Mouse (Mus musculus) fat pad, adult 2 months (tissue): ENCODE data around the gene Arrb2.
"Not testable (repeated sequence)": the region's sequence is repeated elsewhere in the genome, so short reads cannot be mapped to it uniquely, and the experiment has no call there.

Experiments
- DNase-seq: peaks from one replicate; pipeline ENCODE4 v3.0.0-alpha.2; 2011; ENCODE audit warnings: low read depth, low spot score; ENCODE audit errors: extremely low read depth

Gene Arrb2

DNA sequence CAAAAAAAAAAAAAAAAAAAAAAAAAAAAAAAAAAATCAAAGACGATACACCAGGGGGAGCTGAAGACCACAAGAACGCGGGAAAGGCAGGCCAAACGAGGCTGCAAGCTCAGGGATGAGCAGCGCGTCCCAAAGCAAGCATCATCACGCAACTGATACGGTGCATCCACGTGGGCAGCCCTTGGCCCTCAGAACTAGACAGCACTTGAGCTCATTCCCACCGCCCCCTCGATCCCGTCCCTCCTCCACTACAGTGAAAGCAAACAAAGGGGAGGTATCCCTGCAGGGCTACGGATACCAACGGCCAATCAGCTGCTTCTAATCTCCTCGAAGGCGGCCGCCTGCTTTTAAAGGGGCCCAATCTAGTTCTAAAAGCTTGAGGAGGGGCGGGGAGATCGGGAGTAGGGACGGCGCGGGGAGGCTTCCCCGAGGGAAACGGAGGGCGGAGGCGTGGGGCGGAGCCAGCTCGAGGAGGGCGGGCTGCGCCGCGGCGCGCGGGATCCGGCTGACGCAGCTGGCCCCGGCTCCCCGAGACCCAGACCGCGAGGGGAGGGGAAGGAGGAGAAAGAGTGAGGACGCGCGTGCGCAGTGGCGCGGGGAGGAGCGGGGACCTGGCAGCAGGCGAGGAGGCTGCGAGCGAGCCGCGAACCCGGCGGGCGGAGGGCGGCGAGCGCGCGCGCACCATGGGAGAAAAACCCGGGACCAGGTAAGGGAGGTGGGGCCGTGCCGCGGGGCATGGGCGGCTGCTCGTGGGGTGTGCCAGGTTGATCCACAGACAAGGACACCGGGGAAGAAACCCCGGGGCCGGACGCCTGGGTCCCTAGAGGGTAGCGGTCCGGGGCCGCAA is at the start of gene Arrb2:
TSS of gene Arrb2 (plus strand) at position 588 of the 847 bp plus-strand sequence.
- peak; percentile 68 for DNase-seq

DNA sequence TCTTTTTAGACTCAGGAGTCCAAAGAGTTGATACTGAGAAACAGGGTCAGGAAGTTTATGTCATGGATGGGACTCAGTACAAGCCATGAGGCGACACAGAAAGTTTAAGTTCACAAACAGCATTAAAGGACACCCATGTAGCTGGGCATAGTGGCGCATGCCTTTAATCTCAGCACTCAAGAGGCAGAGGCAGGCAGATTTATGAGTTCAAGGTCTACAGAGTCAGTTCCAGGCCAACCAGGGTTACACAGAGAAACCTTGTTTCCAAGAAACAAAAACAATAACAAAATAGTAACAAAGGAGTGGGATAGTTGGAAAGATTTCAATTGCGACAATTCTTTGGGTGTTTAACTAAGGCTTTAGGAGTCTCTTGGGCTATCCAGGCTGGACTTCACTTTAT is 48.3 kb upstream of the Arrb2 start:
- no peak for DNase-seq

DNA sequence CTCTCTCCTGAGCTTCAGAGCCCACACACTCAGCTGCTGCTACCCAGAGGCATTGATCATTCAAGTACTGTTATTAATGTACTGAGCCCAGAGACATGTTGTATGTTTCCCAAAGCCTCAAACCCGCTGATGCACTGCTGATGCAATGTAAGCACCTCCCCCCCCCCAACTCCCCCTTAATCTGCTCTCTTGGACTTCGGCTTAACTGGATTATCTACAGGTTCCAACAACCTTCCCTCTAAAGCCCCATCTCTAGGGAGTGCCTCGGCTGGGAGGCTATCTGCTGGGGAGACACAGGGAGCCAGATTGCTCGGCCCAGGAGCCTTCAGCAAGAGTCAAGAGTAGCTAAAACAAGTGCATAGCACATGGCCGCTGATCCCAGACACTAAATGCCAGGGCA is 45.0 kb upstream of the Arrb2 start:
- DNase-seq = no peak

GRCm38 (mm10) chr11:70389421-70389820 is 43.0 kb upstream of the Arrb2 start:
- no peak for DNase-seq

DNA sequence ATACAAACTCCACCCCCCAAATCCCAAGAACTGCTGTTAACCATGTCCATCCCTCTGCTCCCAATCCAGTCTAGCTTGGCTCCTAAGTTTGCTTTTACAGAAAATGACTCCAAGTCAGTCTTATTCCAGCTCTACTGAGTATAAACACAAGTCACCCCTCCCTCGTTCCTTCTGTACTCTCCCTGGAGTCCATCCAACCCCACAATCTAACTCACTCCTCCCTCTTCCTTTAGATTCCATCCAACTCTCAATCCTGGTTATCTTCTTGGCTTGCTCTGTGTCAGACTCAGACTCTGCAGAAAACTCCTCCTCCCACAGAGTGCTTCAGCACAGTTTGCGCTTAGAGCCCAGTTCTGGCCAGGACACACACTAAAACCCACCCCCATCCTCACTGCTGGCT is 28.8 kb upstream of the Arrb2 start:
- no peak for DNase-seq

GRCm38 (mm10) chr11:70409594-70410296 is 22.7 kb upstream of the Arrb2 start, which contains the start of gene Pelp1:
Pelp1 (minus strand) TSS chr11:70410031.
- DNase-seq = no peak

DNA sequence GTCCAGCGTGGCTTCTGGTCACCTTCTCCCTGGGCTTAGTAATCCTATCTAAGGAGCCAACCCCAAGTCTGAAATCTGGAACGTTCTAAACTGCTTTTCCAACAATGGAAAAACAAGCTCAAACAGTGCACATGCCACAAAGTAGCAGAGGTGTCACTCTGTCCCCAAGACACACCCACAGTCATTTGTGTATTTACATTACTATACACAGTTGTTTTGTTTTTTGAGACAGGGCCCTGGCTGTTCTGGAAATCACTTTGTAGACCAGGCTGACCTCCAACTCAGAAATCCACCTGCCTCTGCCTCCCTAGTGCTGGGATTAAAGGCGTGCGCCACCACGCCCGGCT is 22.2 kb upstream of the Arrb2 start:
- DNase-seq = no peak

GRCm38 (mm10) chr11:70412591-70412990 is 19.8 kb upstream of the Arrb2 start:
- DNase-seq = no peak

DNA sequence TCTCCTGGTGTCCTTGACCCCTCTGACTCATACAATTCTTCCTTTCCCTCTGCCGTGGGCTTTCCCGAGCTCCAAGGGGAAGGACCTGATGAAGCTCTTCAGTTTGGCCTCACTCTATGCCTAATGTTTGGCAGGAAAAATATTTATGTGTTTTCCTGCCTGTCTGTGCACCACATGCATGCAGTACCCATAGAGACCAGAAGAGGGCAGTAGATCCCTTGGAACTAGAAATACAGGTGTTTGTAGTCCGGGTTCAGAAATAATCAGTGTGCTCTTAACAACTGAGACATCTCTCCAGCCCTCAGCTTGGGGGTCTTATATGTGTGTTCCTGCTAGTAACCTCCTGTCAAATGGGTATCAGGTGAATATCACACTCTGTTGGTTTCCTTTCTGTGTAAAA is 18.5 kb upstream of the Arrb2 start:
- DNase-seq = no peak

DNA sequence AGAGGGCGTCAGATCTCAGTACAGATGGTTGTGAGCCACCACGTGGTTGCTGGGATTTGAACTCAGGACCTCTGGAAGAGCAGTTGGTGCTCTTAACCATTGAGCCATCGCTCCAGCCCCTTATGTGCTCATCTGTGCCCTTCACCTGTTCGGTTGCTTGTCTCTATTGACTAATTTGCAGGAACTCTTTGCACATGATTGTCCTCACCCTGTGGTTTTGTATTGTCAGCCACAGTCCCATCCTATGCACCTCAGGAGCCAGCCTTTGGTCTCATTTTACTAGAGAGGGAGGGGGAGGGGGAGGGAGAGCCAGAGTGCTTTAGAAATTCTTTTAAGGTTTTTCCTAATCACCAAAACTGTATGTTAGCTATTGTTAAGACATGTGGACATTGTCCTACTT is 14.2 kb upstream of the Arrb2 start:
- no peak for DNase-seq

GRCm38 (mm10) chr11:70419486-70419885 is 12.9 kb upstream of the Arrb2 start:
- DNase-seq = no peak

GRCm38 (mm10) chr11:70426598-70426997 is 5.8 kb upstream of the Arrb2 start:
- not testable (repeated sequence) for DNase-seq

DNA sequence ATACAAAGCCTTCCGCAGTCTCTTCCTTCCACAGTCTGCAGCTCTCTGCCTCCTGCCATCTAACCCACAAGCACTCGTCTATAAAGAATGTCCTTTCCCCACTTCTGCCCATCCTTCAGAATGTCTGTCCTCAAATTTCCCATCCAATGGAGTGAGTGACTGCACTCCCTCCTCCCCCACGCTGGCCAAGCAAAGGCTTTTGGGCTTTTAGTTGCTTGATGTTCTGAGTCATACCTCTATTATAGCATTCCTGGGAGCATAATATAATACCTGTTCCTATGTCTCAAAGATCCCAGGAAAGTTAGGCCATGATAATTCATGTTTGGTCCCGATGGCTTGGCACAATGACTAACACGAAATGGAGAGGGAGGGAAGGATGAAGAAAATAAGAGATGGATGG is 861 bp upstream of the Arrb2 start:
- DNase-seq = no peak

- no peak for DNase-seq
These were observed 597 bp downstream of the Arrb2 start for GRCm38 (mm10) chr11:70432895-70433568.

GRCm38 (mm10) chr11:70433569-70433943 is 1.1 kb downstream of the Arrb2 start:
- DNase-seq = no peak

- DNase-seq = no peak
These were observed 1.5 kb downstream of the Arrb2 start for GRCm38 (mm10) chr11:70433951-70434350.

DNA sequence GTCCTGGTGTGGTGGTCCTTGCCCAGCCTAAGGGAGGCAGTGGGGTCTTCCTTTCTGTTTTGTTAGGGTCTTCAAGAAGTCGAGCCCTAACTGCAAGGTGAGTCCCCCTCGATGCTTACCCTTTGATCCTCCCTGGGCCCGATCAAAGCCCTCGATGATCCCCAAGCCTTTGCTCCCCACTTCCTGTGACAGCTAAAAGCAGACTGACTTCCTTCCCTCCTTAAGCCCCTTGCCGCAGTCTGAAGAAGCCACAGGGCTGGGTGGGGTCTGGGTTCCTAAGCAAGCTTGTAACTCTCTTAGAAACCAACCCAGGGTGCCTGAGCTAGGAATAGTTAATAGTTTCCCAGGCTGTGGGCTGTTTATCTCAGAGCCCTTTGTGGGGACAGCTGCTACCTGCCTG is 3.0 kb downstream of the Arrb2 start:
- DNase-seq = no peak

DNA sequence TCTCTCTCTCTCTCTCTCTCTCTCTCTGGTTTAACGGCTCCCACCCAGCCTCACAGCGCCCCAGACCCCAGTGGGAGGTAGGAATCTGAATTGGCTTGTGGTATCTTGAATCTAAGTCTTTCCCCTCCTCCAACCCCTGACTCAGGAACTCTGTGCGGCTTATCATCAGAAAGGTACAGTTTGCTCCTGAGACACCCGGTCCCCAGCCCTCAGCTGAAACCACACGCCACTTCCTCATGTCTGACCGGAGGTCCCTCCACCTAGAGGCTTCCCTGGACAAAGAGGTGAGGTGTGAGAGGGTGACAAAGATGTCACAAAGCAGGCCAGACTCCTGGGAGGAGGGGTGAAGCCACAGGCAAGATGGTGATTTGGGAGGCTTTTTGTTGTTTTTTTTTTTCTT is 5.0 kb downstream of the Arrb2 start:
- DNase-seq = no peak

DNA sequence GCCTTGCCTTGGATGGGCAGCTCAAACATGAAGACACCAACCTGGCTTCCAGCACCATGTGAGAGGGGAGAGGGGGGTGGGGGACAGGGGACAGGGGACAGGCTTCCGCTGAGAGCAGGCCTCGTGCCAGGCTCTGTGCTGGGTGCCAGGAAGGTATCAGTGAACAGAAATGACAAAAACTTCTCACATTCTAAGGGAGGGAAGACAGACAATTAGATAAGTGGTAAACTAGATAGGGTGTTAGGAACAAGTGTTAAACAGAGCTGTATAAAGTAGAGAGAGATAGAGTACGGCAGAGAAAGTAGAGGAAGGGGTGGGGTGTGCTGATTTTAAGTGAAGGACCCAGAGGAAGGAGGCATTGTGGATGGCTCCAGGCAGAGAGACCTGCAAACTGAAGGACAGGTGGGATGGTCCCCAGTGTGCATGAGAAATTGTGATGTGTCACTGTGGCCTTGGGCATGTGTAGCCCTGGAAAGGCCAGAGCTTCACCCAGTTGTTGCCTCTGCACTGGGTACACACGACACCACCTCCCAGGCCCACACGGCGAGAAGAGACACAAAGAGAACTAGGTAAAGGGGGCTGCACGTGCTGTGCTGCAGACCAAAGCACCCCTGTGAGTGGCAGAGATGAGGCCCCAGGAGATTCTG is 6.4 kb downstream of the Arrb2 start:
- DNase-seq = no peak

- no peak for DNase-seq
These were observed 8.2 kb downstream of the Arrb2 start for GRCm38 (mm10) chr11:70440637-70441036.

DNA sequence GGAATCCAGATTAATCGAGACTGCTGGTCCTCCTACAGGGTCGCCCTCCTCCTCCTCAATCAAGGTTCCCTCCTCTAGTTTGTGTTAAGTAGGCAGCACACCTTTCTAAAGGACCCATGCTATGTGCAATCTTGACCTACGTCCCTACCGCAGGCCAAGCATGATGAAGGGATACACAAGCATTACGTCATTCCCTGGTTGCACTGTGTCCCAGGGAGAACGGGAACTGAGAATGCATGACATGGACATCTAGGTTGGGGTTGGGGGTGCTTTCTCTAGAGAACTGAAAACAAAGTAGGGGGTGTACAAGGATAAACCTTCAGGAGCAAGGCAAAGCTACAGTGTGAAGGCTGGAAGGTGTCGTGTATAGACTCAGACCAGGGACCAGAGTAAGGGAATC is 9.4 kb downstream of the Arrb2 start:
- no peak for DNase-seq
